Mouse (Mus musculus) lung, postnatal 36 days (tissue): ENCODE data around the gene Naaladl1.

Source experiments
- DNase-seq: peaks from one replicate; pipeline ENCODE4 v3.0.0; 2022; ENCODE audit warnings: mixed read lengths

The Naaladl1 gene

DNA sequence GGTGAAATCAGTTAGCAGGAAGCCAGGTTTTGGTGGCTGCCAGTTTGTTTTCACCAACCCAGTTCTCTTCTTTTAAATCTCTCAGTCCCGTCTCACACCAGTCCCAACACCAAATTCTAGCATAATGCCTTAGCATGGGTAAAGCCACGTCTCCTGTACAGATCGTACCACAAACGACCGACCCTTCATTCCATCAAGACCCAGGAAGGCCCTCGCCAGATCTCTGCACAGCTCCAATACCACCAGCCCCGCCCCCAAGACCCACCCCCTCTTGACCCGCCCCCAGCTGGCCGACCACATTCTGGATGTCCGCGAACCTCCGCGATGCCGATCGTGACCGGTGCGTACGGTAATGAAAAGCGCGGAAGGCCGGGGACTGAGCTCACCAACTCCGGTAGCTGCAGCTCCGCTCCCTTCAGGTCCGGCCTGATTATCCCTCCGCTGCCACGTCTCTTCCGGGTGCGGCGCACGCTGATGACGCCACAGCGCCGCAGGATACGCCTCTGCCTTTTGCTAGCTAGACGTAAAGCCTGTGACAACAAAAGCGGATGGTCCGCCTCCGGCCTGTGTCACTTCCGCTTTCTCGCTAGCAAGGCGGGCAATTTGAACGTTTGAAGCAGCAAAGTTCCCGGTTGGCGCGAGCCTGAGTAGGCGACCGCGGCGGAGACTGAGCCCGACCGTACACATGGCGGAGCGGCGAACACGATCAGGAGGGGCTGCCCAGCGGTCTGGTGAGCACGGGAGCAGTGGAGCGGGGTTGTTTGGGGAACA, 20.9 kb upstream of the Naaladl1 start, which contains the start of the genes Zfpl1 and Cdca5:
Gene Zfpl1, minus strand, starts transcription at position 479 of the 771 bp plus-strand sequence.
Gene Cdca5, plus strand, starts transcription at position 506 of the 771 bp plus-strand sequence.
- peak; percentile 98 for DNase-seq

- peak; percentile 72 for DNase-seq
Measured at GRCm38 (mm10) chr19:6085417-6085879, 20.1 kb upstream of the Naaladl1 start.

- DNase-seq = no peak
Measured at GRCm38 (mm10) chr19:6088841-6089240, 16.7 kb upstream of the Naaladl1 start.

DNA sequence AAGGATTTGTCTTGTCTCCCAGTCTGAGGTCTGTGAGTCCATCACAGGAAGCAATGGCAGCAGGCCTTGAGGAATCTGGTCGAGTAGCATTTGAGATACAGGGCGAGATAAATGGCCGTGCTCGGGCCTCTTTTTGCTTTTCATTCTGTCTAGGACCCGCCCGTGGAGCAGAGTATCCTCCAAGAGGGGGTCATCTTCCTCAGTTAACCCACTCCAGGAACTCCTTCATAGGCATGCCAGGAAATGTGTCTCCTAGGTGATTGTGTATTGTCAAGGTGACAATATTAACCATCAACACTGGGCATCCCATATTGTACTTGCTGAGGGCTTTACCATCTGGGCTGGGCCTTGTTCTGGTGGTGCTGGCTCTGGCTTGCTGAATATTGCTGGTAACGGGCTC, 11.5 kb upstream of the Naaladl1 start, which contains the start of gene AC131692.1:
Gene AC131692.1, plus strand, starts transcription at position 301 of the 400 bp plus-strand sequence.
- no peak for DNase-seq

- DNase-seq = no peak
Measured at GRCm38 (mm10) chr19:6097847-6098246, 7.7 kb upstream of the Naaladl1 start.

- no peak for DNase-seq
Measured at GRCm38 (mm10) chr19:6101186-6101585, 4.4 kb upstream of the Naaladl1 start.

- no peak for DNase-seq
Measured at GRCm38 (mm10) chr19:6102169-6102853, 3.3 kb upstream of the Naaladl1 start.

GRCm38 (mm10) chr19:6104476-6104875, 1.1 kb upstream of the Naaladl1 start:
- no peak for DNase-seq

- no peak for DNase-seq
Measured at GRCm38 (mm10) chr19:6113116-6113515, 7.5 kb downstream of the Naaladl1 start.

DNA sequence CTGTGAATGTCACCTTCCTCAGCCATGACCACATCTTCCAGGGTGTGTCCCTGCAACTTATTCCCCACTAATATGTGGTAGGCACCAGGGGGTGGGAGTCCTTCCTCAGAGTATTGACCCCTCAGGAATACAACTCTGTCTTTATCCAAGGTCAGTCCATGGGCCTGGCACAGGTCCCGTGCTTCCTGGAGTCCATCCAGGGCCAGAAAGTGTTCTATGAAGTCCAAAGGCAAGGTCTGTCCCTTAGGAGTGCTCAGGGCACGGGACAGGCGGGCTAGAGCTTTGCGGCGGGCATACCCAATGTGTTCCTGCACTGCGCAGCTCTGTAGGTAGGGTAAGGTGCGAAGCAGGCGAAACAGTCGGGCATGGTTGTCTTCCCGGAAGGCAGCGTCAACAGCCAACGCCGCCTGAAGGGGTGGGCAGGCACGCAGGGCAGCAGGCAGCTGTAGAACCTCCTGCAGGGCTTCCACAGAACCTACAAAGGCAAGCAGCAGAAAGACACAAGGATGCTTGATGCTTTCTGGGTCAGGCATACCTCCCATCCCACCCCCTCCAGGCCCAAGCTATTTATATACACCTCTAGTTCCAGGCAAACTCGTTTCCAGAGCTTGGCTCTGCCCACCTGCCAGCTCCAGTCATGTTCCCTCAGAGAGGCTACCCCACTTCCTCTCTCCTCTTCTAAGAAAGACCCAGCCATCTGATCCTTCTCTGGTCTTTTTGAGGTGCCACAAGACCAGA, 10.7 kb downstream of the Naaladl1 start:
- no peak for DNase-seq

GRCm38 (mm10) chr19:6117346-6117985, 11.9 kb downstream of the Naaladl1 start:
- DNase-seq = no peak

DNA sequence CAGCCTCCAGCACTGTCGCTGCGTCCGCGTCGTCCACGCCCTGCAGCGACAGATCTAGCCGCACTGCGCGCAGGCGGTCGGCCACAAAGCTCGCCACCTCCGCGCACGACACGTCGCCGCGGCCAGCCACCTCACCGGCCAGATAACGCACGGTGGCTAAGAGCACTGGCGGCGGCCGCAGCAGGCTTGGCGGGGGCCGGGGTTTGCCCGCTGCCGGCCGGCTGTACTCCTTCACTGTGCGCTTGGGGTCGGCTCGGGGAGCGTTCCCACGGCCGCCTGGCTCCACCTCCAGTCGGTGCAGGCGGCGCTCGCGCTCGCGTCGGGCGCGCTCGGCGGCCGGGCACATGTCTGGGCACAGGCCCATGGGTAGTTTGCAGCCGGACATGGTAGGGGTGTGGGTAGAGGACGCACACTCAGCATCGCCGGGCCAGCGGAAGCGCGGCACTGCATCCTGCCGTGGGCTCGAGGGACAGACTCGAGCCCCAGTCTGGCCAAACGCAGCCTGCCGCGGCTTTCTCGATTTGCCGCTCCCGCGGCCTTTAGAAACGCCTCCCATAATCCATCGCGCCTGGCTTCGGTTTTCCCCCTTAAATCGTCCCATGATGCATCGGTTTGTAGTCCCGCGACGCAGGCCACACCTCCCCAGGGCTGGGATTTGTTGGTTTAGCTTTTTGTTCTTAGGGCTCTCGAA, 12.5 kb downstream of the Naaladl1 start, which contains the start of gene Sac3d1:
Gene Sac3d1, minus strand, starts transcription at position 665 of the 691 bp plus-strand sequence.
- peak; percentile 95 for DNase-seq

DNA sequence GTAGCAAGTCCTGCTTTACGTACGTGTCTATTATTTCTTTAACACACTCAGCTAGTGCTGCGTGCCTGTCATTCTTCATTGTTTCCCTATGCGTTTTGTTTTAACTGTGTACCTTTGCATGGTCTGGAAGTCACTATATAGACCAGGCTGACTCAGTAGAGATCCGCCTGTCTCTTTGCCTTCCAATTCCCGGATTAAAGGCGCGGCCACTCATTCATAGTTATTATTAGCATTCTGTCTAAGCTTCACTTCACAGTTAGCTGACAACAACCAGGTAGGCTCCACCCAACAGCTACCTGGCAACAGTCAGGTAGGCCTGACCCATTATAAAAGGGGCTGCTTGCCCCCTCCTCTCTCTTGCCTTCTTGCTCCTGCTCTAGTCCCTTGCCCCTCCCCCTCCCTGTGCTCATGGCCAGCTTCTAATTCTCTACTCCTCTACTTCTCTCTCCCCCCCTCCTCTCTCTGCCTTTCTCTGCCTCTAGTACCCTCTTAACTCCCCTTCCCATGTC, 13.1 kb downstream of the Naaladl1 start:
- DNase-seq = no peak

GRCm38 (mm10) chr19:6121761-6122160, 16.2 kb downstream of the Naaladl1 start:
- DNase-seq = no peak

DNA sequence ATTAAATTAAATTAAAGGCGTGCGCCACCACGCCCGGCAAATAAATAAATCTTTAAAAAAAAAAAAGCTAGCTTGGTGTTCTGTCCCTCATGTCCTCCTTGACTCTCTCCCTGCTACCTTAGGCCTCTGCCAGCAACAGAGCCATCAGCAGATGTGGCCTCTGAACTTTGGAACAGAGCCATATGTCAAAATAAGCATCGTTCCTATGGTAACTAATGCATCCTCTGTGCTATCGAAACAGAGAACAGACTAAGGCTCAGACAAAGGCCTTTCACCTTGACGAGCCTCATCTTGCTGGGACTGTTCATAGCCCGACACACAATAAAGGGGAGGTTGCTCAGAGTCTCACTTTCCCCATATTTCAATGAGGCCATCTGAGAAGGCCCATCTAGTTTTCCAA, 17.7 kb downstream of the Naaladl1 start:
- no peak for DNase-seq

- DNase-seq = no peak
Measured at GRCm38 (mm10) chr19:6124898-6125297, 19.3 kb downstream of the Naaladl1 start.

DNA sequence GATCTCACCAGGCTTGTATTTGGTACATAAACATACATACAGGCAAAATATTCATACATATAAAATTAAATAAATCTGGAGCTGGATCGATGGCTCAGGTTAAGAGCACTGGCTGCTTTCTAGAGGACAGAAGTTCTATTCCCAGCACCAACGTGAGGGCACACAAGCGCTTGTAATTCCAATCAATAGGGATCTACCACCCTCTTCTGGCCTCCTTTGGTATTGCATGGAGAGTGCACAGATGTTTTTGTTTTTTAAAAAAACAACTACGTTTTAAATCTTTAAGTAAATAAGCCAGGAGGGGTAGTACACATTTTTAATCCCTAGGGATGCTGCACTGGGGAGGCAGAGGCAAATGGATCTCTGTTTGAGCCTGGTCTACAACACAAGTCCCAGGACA, 20.7 kb downstream of the Naaladl1 start:
- peak; percentile 86 for DNase-seq

DNA sequence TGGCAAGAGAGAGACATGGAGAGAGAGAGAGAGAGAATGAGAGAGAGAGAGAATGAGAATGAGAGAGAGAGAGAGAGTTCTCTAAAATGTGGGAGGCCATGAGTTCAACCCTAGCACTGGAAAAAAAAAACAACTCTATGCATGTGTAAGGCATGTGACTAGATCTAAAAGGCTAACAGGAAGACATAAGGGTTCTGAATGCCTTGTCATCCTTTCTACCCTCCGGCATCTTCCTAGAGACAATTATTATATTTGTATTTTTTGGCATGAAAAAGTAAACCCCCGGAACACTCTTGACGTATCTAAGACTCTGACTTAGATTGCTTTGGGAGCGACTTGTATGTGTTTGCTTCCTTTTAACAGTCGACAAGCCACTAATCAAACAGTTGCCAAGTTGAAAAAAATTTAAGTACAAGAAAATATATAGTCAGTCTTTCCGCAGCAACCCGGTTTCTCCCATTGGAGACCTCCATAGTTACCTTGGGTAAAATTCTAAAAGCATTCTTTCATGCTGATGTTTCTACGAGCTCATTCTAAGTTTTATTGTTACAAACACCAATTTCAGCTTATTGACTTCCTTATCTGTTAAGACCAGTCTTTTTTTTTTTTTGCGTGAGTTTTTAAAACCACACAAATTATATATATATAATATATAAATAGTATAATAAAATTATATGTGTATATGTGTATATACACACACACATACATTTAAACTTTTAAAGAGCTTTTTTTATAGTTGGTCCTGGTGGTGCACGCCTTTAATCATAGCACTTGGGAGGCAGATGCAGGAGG, 21.4 kb downstream of the Naaladl1 start:
- no peak for DNase-seq

- DNase-seq = peak; percentile 99
Measured at GRCm38 (mm10) chr19:6127760-6128341, 22.3 kb downstream of the Naaladl1 start, which contains the start of gene Snx15. Gene Snx15, minus strand, starts transcription at chr19:6128304.

GRCm38 (mm10) chr19:6130414-6131128, 25.0 kb downstream of the Naaladl1 start:
- DNase-seq = peak; percentile 25
